Mouse (Mus musculus) kidney, adult 18-20 months (tissue): ENCODE measurements around the gene Nrros.

Experiments
- DNase-seq: peaks from one replicate; pipeline ENCODE4 v3.0.0; 2021

The Nrros gene

GRCm38 (mm10) chr16:32160742-32161323, 4.6 kb downstream of the Nrros start:
- DNase-seq = no peak

- no peak for DNase-seq
These were observed 6.4 kb downstream of the Nrros start for GRCm38 (mm10) chr16:32158966-32159365.

GRCm38 (mm10) chr16:32157369-32157768, 8.0 kb downstream of the Nrros start:
- no peak for DNase-seq

GRCm38 (mm10) chr16:32156719-32157118, 8.7 kb downstream of the Nrros start:
- DNase-seq = no peak

- no peak for DNase-seq
These were observed 11.0 kb downstream of the Nrros start for GRCm38 (mm10) chr16:32154437-32154836.

- DNase-seq = no peak
These were observed 11.4 kb downstream of the Nrros start for GRCm38 (mm10) chr16:32153976-32154375.

GRCm38 (mm10) chr16:32147589-32148207, 17.7 kb downstream of the Nrros start:
- peak; percentile 48 for DNase-seq

- DNase-seq = no peak
These were observed 20.8 kb downstream of the Nrros start for GRCm38 (mm10) chr16:32144592-32144991.

- no peak for DNase-seq
These were observed 21.6 kb downstream of the Nrros start for GRCm38 (mm10) chr16:32143766-32144165.

- DNase-seq = no peak
These were observed 26.4 kb downstream of the Nrros start for GRCm38 (mm10) chr16:32138954-32139353.

GRCm38 (mm10) chr16:32135842-32136357, 29.5 kb downstream of the Nrros start:
- DNase-seq = no peak

- no peak for DNase-seq
These were observed 32.2 kb downstream of the Nrros start for GRCm38 (mm10) chr16:32133148-32133547.

GRCm38 (mm10) chr16:32130190-32130826, 35.1 kb downstream of the Nrros start:
- DNase-seq = peak; percentile 38

- no peak for DNase-seq
These were observed 35.8 kb downstream of the Nrros start for GRCm38 (mm10) chr16:32129449-32130189.

GRCm38 (mm10) chr16:32127046-32127445, 38.3 kb downstream of the Nrros start:
- no peak for DNase-seq

- no peak for DNase-seq
These were observed 40.0 kb downstream of the Nrros start for GRCm38 (mm10) chr16:32125364-32125763.

GRCm38 (mm10) chr16:32124444-32125335, 40.7 kb downstream of the Nrros start:
- no peak for DNase-seq

- no peak for DNase-seq
These were observed 41.4 kb downstream of the Nrros start for GRCm38 (mm10) chr16:32124020-32124419.

GRCm38 (mm10) chr16:32120454-32120853, 44.9 kb downstream of the Nrros start:
- DNase-seq = no peak

GRCm38 (mm10) chr16:32116186-32116585, 49.2 kb downstream of the Nrros start:
- no peak for DNase-seq

- no peak for DNase-seq
These were observed 49.6 kb downstream of the Nrros start for GRCm38 (mm10) chr16:32115781-32116180.

GRCm38 (mm10) chr16:32114968-32115695, 50.3 kb downstream of the Nrros start:
- peak; percentile 88 for DNase-seq
